Mouse (Mus musculus) MEL (cell line): ENCODE results near the gene Zyg11a. TPM values are rescaled to one million over a fixed set of nuclear protein-coding genes. Genes with fewer than 3 reads are reported as not detected.
"Not testable (repeated sequence)": the region's sequence is repeated elsewhere in the genome, so short reads cannot be mapped to it uniquely, and the experiment has no call there.

ENCODE experiments used
- DNase-seq: peaks from one replicate; pipeline ENCODE4 v3.0.0; 2011; ENCODE audit warnings: low read depth, low spot score
- H3K27ac ChIP-seq: 2 replicates; pipeline ENCODE4 v1.5.1; 2012; ENCODE audit warnings: low read depth, mild to moderate bottlenecking, control low read depth, low read length, moderate library complexity; ENCODE audit not compliant: control insufficient read depth
- H3K27me3 ChIP-seq, 2 experiments: fragments of 150-350 bp in 1 of 2; sonication (generic) in 1 of 2; 2 replicates each; pipeline ENCODE4 v1.6.1; 2012; ENCODE audit warnings: low read length in 2 of 2, mild to moderate bottlenecking in 2 of 2, improper control_type of control experiment in 1 of 2, moderate library complexity in 1 of 2; ENCODE audit not compliant: insufficient read depth in 2 of 2, control insufficient read depth in 1 of 2
- H3K36me3 ChIP-seq, 2 experiments: 2 replicates each; pipeline ENCODE4 v1.6.1; 2012 to 2014; ENCODE audit warnings: low read length in 2 of 2, improper control_type of control experiment in 1 of 2, inconsistent platforms in 1 of 2, mild to moderate bottlenecking in 1 of 2; ENCODE audit not compliant: insufficient read depth in 2 of 2, control insufficient read depth in 1 of 2
- H3K4me1 ChIP-seq, 2 experiments: fragments of 150-350 bp in 1 of 2; sonication (generic) in 1 of 2; 2 replicates each; pipeline ENCODE4 v1.6.1; 2012; ENCODE audit warnings: low read length in 2 of 2, improper control_type of control experiment in 1 of 2, mild to moderate bottlenecking in 1 of 2; ENCODE audit not compliant: insufficient read depth in 2 of 2, control insufficient read depth in 1 of 2
- H3K4me3 ChIP-seq, 2 experiments: fragments of 150-350 bp in 1 of 2; sonication (generic) in 1 of 2; 2 replicates each; pipeline ENCODE4 v1.5.1; 2012; ENCODE audit warnings: low read depth in 2 of 2, low read length in 2 of 2, mild to moderate bottlenecking in 2 of 2, moderate library complexity in 2 of 2, control low read depth in 1 of 2, improper control_type of control experiment in 1 of 2; ENCODE audit not compliant: control insufficient read depth in 1 of 2, insufficient read depth in 1 of 2
- H3K79me2 ChIP-seq: 2 replicates; pipeline ENCODE4 v1.6.1; 2012; ENCODE audit warnings: mild to moderate bottlenecking, low read length, moderate library complexity; ENCODE audit not compliant: control insufficient read depth, poor library complexity, insufficient read depth
- H3K9ac ChIP-seq: 2 replicates; pipeline ENCODE4 v1.6.1; 2012; ENCODE audit warnings: low read depth, mild to moderate bottlenecking, control low read depth, low read length, moderate library complexity; ENCODE audit not compliant: control insufficient read depth, poor library complexity, severe bottlenecking
- H3K9me3 ChIP-seq: fragments of 150-350 bp; sonication (generic); replicated peaks from 2 replicates; pipeline ENCODE4 v1.6.1; 2012; ENCODE audit warnings: mild to moderate bottlenecking, low read length, improper control_type of control experiment, moderate library complexity; ENCODE audit not compliant: insufficient read depth
- BHLHE40 ChIP-seq: IDR thresholded peaks from 2 replicates; pipeline ENCODE4 v1.6.1; 2012; ENCODE audit warnings: low read depth, mild to moderate bottlenecking, inconsistent platforms, low read length, improper control_type of control experiment, borderline replicate concordance
- CTCF ChIP-seq, 3 experiments: IDR thresholded peaks in 2 of 3; conservative IDR thresholded peaks in 1 of 3; 2 replicates each; pipeline ENCODE4 v1.5.1; 2011 to 2012; ENCODE audit warnings: low read length in 3 of 3, low read depth in 2 of 3, mild to moderate bottlenecking in 2 of 3, improper control_type of control experiment in 1 of 3, inconsistent platforms in 1 of 3, mixed read lengths in 1 of 3, moderate library complexity in 1 of 3; ENCODE audit not compliant: control insufficient read depth in 1 of 3, insufficient read depth in 1 of 3, poor library complexity in 1 of 3, severe bottlenecking in 1 of 3
- E2F4 ChIP-seq: IDR thresholded peaks from 2 replicates; pipeline ENCODE4 v1.6.1; 2011; ENCODE audit warnings: low read depth, low read length, improper control_type of control experiment, borderline replicate concordance
- ELF1 ChIP-seq: IDR thresholded peaks from 2 replicates; pipeline ENCODE4 v1.6.1; 2014; ENCODE audit warnings: low read depth, mild to moderate bottlenecking, inconsistent platforms, low read length, improper control_type of control experiment, moderate library complexity
- ETS1 ChIP-seq: IDR thresholded peaks from 2 replicates; pipeline ENCODE4 v1.6.1; 2012; ENCODE audit warnings: low read depth, mild to moderate bottlenecking, inconsistent platforms, low read length, improper control_type of control experiment, moderate library complexity
- POLR2AphosphoS5 ChIP-seq: IDR thresholded peaks from 2 replicates; pipeline ENCODE4 v1.6.1; 2012; ENCODE audit warnings: low read depth, borderline replicate concordance, mild to moderate bottlenecking, inconsistent platforms, low read length, moderate library complexity, mixed read lengths
- RAD21 ChIP-seq: IDR thresholded peaks from 2 replicates; pipeline ENCODE4 v1.6.1; 2011; ENCODE audit warnings: mild to moderate bottlenecking, low read depth, low read length, improper control_type of control experiment
- SIN3A ChIP-seq: IDR thresholded peaks from 2 replicates; pipeline ENCODE4 v1.6.1; 2012; ENCODE audit warnings: low read length, improper control_type of control experiment, inconsistent platforms
- SMC3 ChIP-seq: IDR thresholded peaks from 2 replicates; pipeline ENCODE4 v1.6.1; 2011; ENCODE audit warnings: low read depth, low read length, improper control_type of control experiment
- TAL1 ChIP-seq: IDR thresholded peaks from 2 replicates; pipeline ENCODE4 v1.6.1; 2012; ENCODE audit warnings: mild to moderate bottlenecking, inconsistent platforms, low read length, moderate library complexity, mixed read lengths
- TBP ChIP-seq: IDR thresholded peaks from 2 replicates; pipeline ENCODE4 v1.8.0; 2011; ENCODE audit warnings: low read depth, low read length, improper control_type of control experiment
- UBTF ChIP-seq: IDR thresholded peaks from 2 replicates; pipeline ENCODE4 v1.6.1; 2012; ENCODE audit warnings: low read depth, mild to moderate bottlenecking, inconsistent platforms, low read length, improper control_type of control experiment, moderate library complexity, borderline replicate concordance; ENCODE audit not compliant: insufficient read depth
- USF1 ChIP-seq: IDR thresholded peaks from 2 replicates; pipeline ENCODE4 v1.6.1; 2014; ENCODE audit warnings: low read depth, mild to moderate bottlenecking, inconsistent platforms, low read length, improper control_type of control experiment, moderate library complexity
- USF2 ChIP-seq, 2 experiments: IDR thresholded peaks; 2 replicates each; pipeline ENCODE4 v1.6.1; 2011 to 2012; ENCODE audit warnings: improper control_type of control experiment in 2 of 2, low read length in 2 of 2, borderline replicate concordance in 1 of 2, inconsistent platforms in 1 of 2, low read depth in 1 of 2, mild to moderate bottlenecking in 1 of 2; ENCODE audit not compliant: insufficient read depth in 1 of 2
- ZC3H11A ChIP-seq: IDR thresholded peaks from 2 replicates; pipeline ENCODE4 v1.6.1; 2012; ENCODE audit warnings: low read depth, mild to moderate bottlenecking, inconsistent platforms, low read length, improper control_type of control experiment
- polyA plus RNA-seq, 2 experiments: library from polyadenylated mRNA; stranded (reverse) in 1 of 2; unstranded in 1 of 2; fragments of >175 nt in 1 of 2; fragments of >200 nt in 1 of 2; gene quantifications; 2 replicates each; pipeline versions ENCODE4 v1.2.1 to v1.2.4; 2012; ENCODE audit warnings: low replicate concordance in 2 of 2, low read depth in 1 of 2; ENCODE audit not compliant: insufficient read length in 2 of 2, insufficient read depth in 1 of 2, missing spikeins in 1 of 2
- total RNA-seq: library from RNA; depleted of rRNA; stranded (reverse); fragments of 300-350 nt; gene quantifications from 2 replicates; pipeline ENCODE4 v1.2.3, GENCODE M21; 2012; rRNA removed

Gene Zyg11a
- total and polyA plus RNA-seq, 3 experiments = 0.18 TPM; not detected in 2

- not testable (repeated sequence) for H3K27me3 ChIP-seq, H3K4me3 ChIP-seq, H3K4me1 ChIP-seq
- 0 out of 2 replicates have a peak, but pooled peaks have one; percentile 7 for TF ChIP-seq SMC3
- peak in 1 of 3 experiments; percentile 14; a peak in 1 of 6 replicates for TF ChIP-seq CTCF (IDR thresholded peaks at IDR 0.05 in 2 of 3, conservative IDR thresholded peaks at IDR 0.05 in 1 of 3; ENCODE audit: control insufficient read depth in 1 of 3, insufficient read depth in 1 of 3, low read depth in 2 of 3, low read length in 3 of 3, poor library complexity in 1 of 3, severe bottlenecking in 1 of 3)
- TF ChIP-seq RAD21 = peak; percentile 18
- TF ChIP-seq, all 39 proteins: peak for 3; not testable (repeated sequence) for 36
- not testable (repeated sequence) for H3K9ac ChIP-seq, H3K79me2 ChIP-seq, H3K36me3 ChIP-seq, H3K27ac ChIP-seq, H3K9me3 ChIP-seq
- peak; percentile 17 for DNase-seq
Measured at GRCm38 (mm10) chr4:108143178-108143577, 74.7 kb downstream of the Zyg11a start.

GRCm38 (mm10) chr4:108136938-108137337, 80.9 kb downstream of the Zyg11a start:
- no peaks in the 10 kb centered on the region for H3K9me3 ChIP-seq
- no peaks in the 10 kb centered on the region for H3K36me3 ChIP-seq
- no peak overlapping the region for H3K27ac ChIP-seq
- no peaks in the 10 kb centered on the region for H3K4me1 ChIP-seq
- H3K9ac ChIP-seq = no peak overlapping the region
- no peak for TF ChIP-seq ELF1
- no peak for TF ChIP-seq SIN3A
- TF ChIP-seq ZC3H11A = no peak
- TF ChIP-seq USF1 = no peak
- no peak for TF ChIP-seq E2F4
- TF ChIP-seq POLR2AphosphoS5 = no peak
- no peak for TF ChIP-seq BHLHE40
- no peak for TF ChIP-seq USF2 (IDR thresholded peaks at IDR 0.05; ENCODE audit: borderline replicate concordance in 1 of 2, insufficient read depth in 1 of 2, low read depth in 1 of 2, low read length in 2 of 2)
- TF ChIP-seq ETS1 = no peak
- TF ChIP-seq UBTF = no peak
- no peak for TF ChIP-seq TAL1
- no peak for TF ChIP-seq TBP
- DNase-seq = no peak
- peaks cover 0 to 1% of the 10 kb centered on the region in 2 experiments; a peak in 1 of 4 replicates for H3K27me3 ChIP-seq
- no peak overlapping the region for H3K4me3 ChIP-seq
- H3K79me2 ChIP-seq = no peaks in the 10 kb centered on the region

Other genes with a start within 250 kb of the Zyg11a start
- gene Slc1a7, start 249.7 kb downstream of the Zyg11a start, total RNA-seq = not detected in 2 replicates
- gene Slc1a7, start 249.7 kb downstream of the Zyg11a start, polyA plus RNA-seq = under 1 TPM in 1 of 2 experiments, not detected in 1; 0.68 TPM
- not detected in 2 replicates for gene Podn, start 121.6 kb downstream of the Zyg11a start, total RNA-seq
- gene Podn, start 121.6 kb downstream of the Zyg11a start, polyA plus RNA-seq = under 1 TPM in 1 of 2 experiments, not detected in 1; 0.04 TPM
- gene Scp2, start 73.0 kb downstream of the Zyg11a start, total RNA-seq = 83.2 and 84.4 TPM in 2 replicates
- gene Scp2, start 73.0 kb downstream of the Zyg11a start, polyA plus RNA-seq = 10 to 100 TPM in 1 of 2 experiments, not detected in 1; 65.8 TPM
- gene Echdc2, start 52.6 kb downstream of the Zyg11a start, total RNA-seq = not detected in 2 replicates
- gene Echdc2, start 52.6 kb downstream of the Zyg11a start, polyA plus RNA-seq = not detected
- gene Zyg11b, start 83.0 kb upstream of the Zyg11a start, total RNA-seq = 7.7 and 8.4 TPM in 2 replicates
- gene Zyg11b, start 83.0 kb upstream of the Zyg11a start, polyA plus RNA-seq = 1 to 10 TPM in 1 of 2 experiments, not detected in 1; 9.2 TPM
- gene Coa7, start 110.1 kb upstream of the Zyg11a start, total RNA-seq = 19.8 and 23.5 TPM in 2 replicates
- 10 to 100 TPM; 30.5 to 39.1 TPM for gene Coa7, start 110.1 kb upstream of the Zyg11a start, polyA plus RNA-seq
- not detected in 2 replicates for gene Shisal2a, start 165.3 kb upstream of the Zyg11a start, total RNA-seq
- gene Shisal2a, start 165.3 kb upstream of the Zyg11a start, polyA plus RNA-seq = not detected
- gene Gpx7, start 188.9 kb upstream of the Zyg11a start, total RNA-seq = not detected in 2 replicates
- not detected for gene Gpx7, start 188.9 kb upstream of the Zyg11a start, polyA plus RNA-seq
- gene Tut4, start 241.4 kb upstream of the Zyg11a start, total RNA-seq = 9.0 and 16.3 TPM in 2 replicates
- 10 to 100 TPM in 1 of 2 experiments, not detected in 1; 63.2 TPM for gene Tut4, start 241.4 kb upstream of the Zyg11a start, polyA plus RNA-seq